Comparison of ENCODE assay signal across 21 mouse cellular contexts in the genomic region with DNA sequence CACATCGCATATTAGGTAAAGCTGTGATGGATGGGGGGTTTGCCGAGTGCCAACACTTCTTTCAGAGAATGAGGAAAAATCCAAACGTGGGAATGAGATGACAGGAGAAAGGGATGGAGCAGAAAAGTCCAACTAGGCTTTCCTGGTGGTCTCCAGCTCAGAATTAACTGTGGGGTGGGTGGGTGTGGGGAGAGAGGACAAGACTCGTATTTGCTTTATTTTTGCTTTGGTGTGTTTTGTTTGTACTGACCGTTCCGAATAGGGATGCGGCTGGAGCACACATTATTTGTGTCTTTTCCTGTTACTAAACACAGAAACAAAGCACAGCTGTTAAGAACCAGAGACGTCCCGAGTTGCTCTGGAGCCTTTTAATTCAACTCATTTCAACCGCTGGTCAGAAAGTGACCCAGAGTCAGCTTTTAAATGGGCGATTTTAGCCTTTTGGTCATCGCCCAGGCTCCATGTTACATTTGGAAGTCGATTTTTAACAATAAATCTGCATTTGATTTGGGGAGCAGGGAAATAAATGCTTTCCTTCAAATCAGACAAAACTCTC.
A peak's percentile ranks its signal among the peaks of the same experiment; 100 is the strongest.
DNase-seq lines count a peak whose midpoint lies in the region; ATAC-seq and TF ChIP-seq lines count a peak whose summit lies in the region.
"Had no signal": no experiment of that assay in that cellular context is flagged by ENCODE, and none has a peak within 500 bp of the region (broad histone marks: within the 10 kb centered on the region; RNA-seq: fewer than 3 reads in every experiment).

No protein-coding gene starts in this region.

- H3K4me1 ChIP-seq in lung, embryonic 14.5 days (ENCODE audit: insufficient read depth): peaks cover 4% of the 10 kb centered on the region
- H3K4me1 ChIP-seq in lung, adult 2 months (ENCODE audit: control insufficient read depth, insufficient read depth, low read length): peaks cover 2% of the 10 kb centered on the region; the same call in 1 of the 2 replicates
- no peaks in the 10 kb centered on the region; the same call in 1 of the 2 replicates for H3K4me1 ChIP-seq in kidney, adult 2 months (ENCODE audit: control insufficient read depth, insufficient read depth, low read length)
- H3K4me1 ChIP-seq in kidney, embryonic 14.5 days (ENCODE audit: control insufficient read depth, insufficient read depth, low read length): no peaks in the 10 kb centered on the region
- H3K4me1 ChIP-seq: embryonic facial prominence, embryonic 15.5 days; limb, embryonic 10.5 days had no signal

- no peaks in the 10 kb centered on the region for H3K36me3 ChIP-seq in lung, embryonic 14.5 days (ENCODE audit: insufficient read depth)
- H3K36me3 ChIP-seq in kidney, adult 2 months (ENCODE audit: control insufficient read depth, insufficient read depth, low read length): no peaks in the 10 kb centered on the region
- H3K36me3 ChIP-seq in kidney, embryonic 14.5 days (ENCODE audit: control insufficient read depth, insufficient read depth, low read length): no peaks in the 10 kb centered on the region
- H3K36me3 ChIP-seq: embryonic facial prominence, embryonic 15.5 days; heart, embryonic 13.5 days; limb, embryonic 10.5 days had no signal

- H3K27ac ChIP-seq in lung, embryonic 14.5 days (ENCODE audit: low read depth): peak overlapping the region; percentile 69
- H3K27ac ChIP-seq in kidney, adult 2 months (ENCODE audit: insufficient read depth, low read depth, low read length): peak overlapping the region; percentile 97
- H3K27ac ChIP-seq in kidney, embryonic 14.5 days (ENCODE audit: low read depth, low read length): peak overlapping the region; percentile 76
- H3K27ac ChIP-seq: embryonic facial prominence, embryonic 15.5 days; heart, embryonic 13.5 days; limb, embryonic 10.5 days had no signal

- no peak for TF ChIP-seq POLR2A in lung, adult 2 months (IDR thresholded peaks at IDR 0.05; ENCODE audit: borderline replicate concordance, extremely low read depth, low read depth, low read length)
- no peak for TF ChIP-seq POLR2A in kidney, adult 2 months (IDR thresholded peaks at IDR 0.05; ENCODE audit: low read depth, low read length)

- 43% methylated on average over 13 of the region's 13 CpGs for WGBS in lung, embryonic 14.5 days
- WGBS in lung, adult 2 months: 44% methylated on average over 13 of the region's 13 CpGs
- 53% methylated on average over 13 of the region's 13 CpGs for WGBS in kidney, adult 2 months
- 46% methylated on average over 13 of the region's 13 CpGs for WGBS in kidney, embryonic 14.5 days

- no peak overlapping the region for H3K4me3 ChIP-seq in lung, embryonic 14.5 days (ENCODE audit: low read depth, low read length)
- H3K4me3 ChIP-seq in lung, adult 2 months (replicated peaks; ENCODE audit: extremely low read depth, low read depth, low read length): no peak overlapping the region
- no peak overlapping the region for H3K4me3 ChIP-seq in kidney, adult 2 months (ENCODE audit: insufficient read depth, low read depth, low read length)
- no peak overlapping the region for H3K4me3 ChIP-seq in kidney, embryonic 14.5 days (ENCODE audit: low read length)
- H3K4me3 ChIP-seq: embryonic facial prominence, embryonic 15.5 days; heart, embryonic 13.5 days; limb, embryonic 10.5 days had no signal

- H3K9ac ChIP-seq in lung, embryonic 14.5 days: no peak overlapping the region
- H3K9ac ChIP-seq in kidney, embryonic 14.5 days (ENCODE audit: low read depth, low read length): no peak overlapping the region
- H3K9ac ChIP-seq: embryonic facial prominence, embryonic 15.5 days; heart, embryonic 13.5 days; liver, postnatal 0 days had no signal

- no peaks in the 10 kb centered on the region for H3K9me3 ChIP-seq in lung, embryonic 14.5 days (ENCODE audit: low read depth, low read length)
- H3K9me3 ChIP-seq in kidney, embryonic 14.5 days (ENCODE audit: control insufficient read depth, low read length): no peaks in the 10 kb centered on the region
- H3K9me3 ChIP-seq: embryonic facial prominence, embryonic 15.5 days; heart, embryonic 13.5 days; limb, embryonic 10.5 days had no signal

- no peak overlapping the region for H3K4me2 ChIP-seq in lung, embryonic 14.5 days
- H3K4me2 ChIP-seq in kidney, embryonic 14.5 days (replicated peaks; ENCODE audit: low read depth, low read length): no peak overlapping the region
- H3K4me2 ChIP-seq: embryonic facial prominence, embryonic 15.5 days; heart, embryonic 13.5 days had no signal

- ATAC-seq in lung, embryonic 14.5 days (ENCODE audit: insufficient read depth): no peak
- ATAC-seq in kidney, embryonic 14.5 days (ENCODE audit: low FRiP score, low TSS enrichment): peak; percentile 64; the same call in 1 of the 2 replicates
- ATAC-seq: forebrain, embryonic 16.5 days; hindbrain, embryonic 16.5 days; liver, postnatal 0 days; Patski had no signal

- no peaks in the 10 kb centered on the region for H3K27me3 ChIP-seq in lung, embryonic 14.5 days (ENCODE audit: insufficient read depth, low read length)
- H3K27me3 ChIP-seq in kidney, adult 2 months (replicated peaks; ENCODE audit: control insufficient read depth, insufficient read depth, low read length): no peaks in the 10 kb centered on the region
- no peaks in the 10 kb centered on the region for H3K27me3 ChIP-seq in kidney, embryonic 14.5 days (ENCODE audit: control insufficient read depth, insufficient read depth, low read length)
- H3K27me3 ChIP-seq: embryonic facial prominence, embryonic 15.5 days; heart, embryonic 13.5 days; Patski had no signal

- no peak for TF ChIP-seq CTCF in lung, embryonic 14.5 days (IDR thresholded peaks at IDR 0.05; ENCODE audit: low read depth)
- no peak for TF ChIP-seq CTCF in lung, adult 2 months (IDR thresholded peaks at IDR 0.05; ENCODE audit: insufficient read depth, low read length)
- TF ChIP-seq CTCF in kidney, adult 2 months (conservative IDR thresholded peaks at IDR 0.05; ENCODE audit: insufficient read depth, insufficient read length, low read depth, low read length): no peak

- DNase-seq in lung, embryonic 14.5 days: peak; percentile 62
- no peak for DNase-seq in lung, adult 2 months
- peak; percentile 70 for DNase-seq in kidney, adult 2 months
- peak; percentile 38 to 57 for DNase-seq in kidney, postnatal 4 days
- DNase-seq in layer of hippocampus, adult 8-10 months (ENCODE audit: low spot score in 2 of 2): no peak
- DNase-seq in urinary bladder, postnatal 25 days (ENCODE audit: low spot score): no peak
- DNase-seq in frontal cortex, postnatal 14 days (ENCODE audit: low spot score in 2 of 2): no peak
- DNase-seq: adrenal gland, postnatal 10 days; cerebellum, postnatal 14 days; liver, postnatal 0 days; retina, postnatal 1 day; right cerebral cortex, postnatal 4 days; thymus, adult 18-20 months; thymus, postnatal 4 days had no signal

Comparison
In these comparisons a context has a peak if more than half of its experiments do, and no peak if none do; other contexts are left out.
1. DNase-seq: peak in lung, embryonic 14.5 days (single experiment), kidney, adult 2 months (single experiment) and kidney, postnatal 4 days (2 of 2); none in lung, adult 2 months (single experiment), layer of hippocampus, adult 8-10 months (0 of 2), urinary bladder, postnatal 25 days (single experiment) and frontal cortex, postnatal 14 days (0 of 2).
2. Peak in every context shown above with its lines, with median percentiles within 50 percentile points of each other: H3K27ac ChIP-seq.